8 mouse cellular contexts compared by ENCODE assay signal in the genomic region with DNA sequence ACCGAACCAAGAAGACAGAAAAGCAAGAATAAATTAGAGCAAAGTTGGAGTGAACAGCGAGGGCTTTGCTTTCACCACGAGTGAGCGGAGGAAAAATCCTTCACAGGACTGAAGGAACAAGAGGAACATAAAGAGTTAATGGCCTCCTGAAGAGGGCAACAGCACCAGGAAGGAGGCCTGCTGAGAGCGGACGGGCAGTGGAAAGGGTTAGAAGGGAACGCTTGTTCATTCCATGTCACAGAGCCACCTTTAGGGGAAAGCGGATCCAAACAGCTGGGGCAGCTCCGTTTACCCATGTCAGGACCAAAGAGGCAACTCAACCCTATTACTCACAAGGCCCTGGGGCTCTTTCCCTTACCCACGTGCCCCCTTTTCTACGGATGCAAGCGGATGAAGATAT. TPM values are rescaled to one million over a fixed set of nuclear protein-coding genes. Genes with fewer than 3 reads are reported as not detected.
DNase-seq lines count a peak whose midpoint lies in the region; TF ChIP-seq lines count a peak whose summit lies in the region.

No protein-coding gene starts in this region.

- WGBS in lung, adult 2 months: 62% methylated on average over 12 of the region's 12 CpGs

- H3K4me1 ChIP-seq in lung, adult 2 months (ENCODE audit: control insufficient read depth, insufficient read depth, low read length): peaks cover 12% of the 10 kb centered on the region

- DNase-seq in gastrocnemius, adult 2 months: peak; percentile 57
- DNase-seq in gastrocnemius, postnatal 4 days (ENCODE audit: low spot score in 2 of 2): no peak
- DNase-seq in lung, adult 2 months: peak; percentile 15
- DNase-seq in lung, adult 18-20 months: no peak
- DNase-seq in heart, postnatal 36 days: peak; percentile 9 to 11
- DNase-seq in lung, postnatal 4 days: peak; percentile 16 to 39
- no peak for DNase-seq in cerebellum, postnatal 14 days
- DNase-seq in left cerebral cortex, adult 2 months (ENCODE audit: extremely low spot score in 1 of 2, low spot score in 2 of 2): no peak

- no peak for TF ChIP-seq CTCF in gastrocnemius, adult 2 months (IDR thresholded peaks at IDR 0.05)
- TF ChIP-seq CTCF in lung, adult 2 months (IDR thresholded peaks at IDR 0.05; ENCODE audit: insufficient read depth, low read length): no peak
- TF ChIP-seq CTCF in left cerebral cortex, adult 2 months (IDR thresholded peaks at IDR 0.05): no peak

- peak overlapping the region; percentile 85 for H3K27ac ChIP-seq in gastrocnemius, adult 2 months
- no peak overlapping the region for H3K27ac ChIP-seq in left cerebral cortex, adult 2 months

- no peak overlapping the region for H3K4me3 ChIP-seq in gastrocnemius, adult 2 months
- H3K4me3 ChIP-seq in lung, adult 2 months (replicated peaks; ENCODE audit: extremely low read depth, low read depth, low read length): no peak overlapping the region
- H3K4me3 ChIP-seq in left cerebral cortex, adult 2 months: no peak overlapping the region

- intact Hi-C loops in gastrocnemius, adult 2 months (cut with DNase I): no loop called here
- intact Hi-C loops in heart, postnatal 36 days (cut with DNase I): loop anchor here (5.0 kb wide), 1 partner anchor 101 kb away; no protein-coding TSS in a partner anchor
- intact Hi-C loops in left cerebral cortex, adult 2 months (cut with DNase I): no loop called here

- TF ChIP-seq POLR2A in lung, adult 2 months (IDR thresholded peaks at IDR 0.05; ENCODE audit: borderline replicate concordance, extremely low read depth, low read depth, low read length): no peak

RNA-seq across cellular contexts. Expression of gene Slc38a4, which starts 54.3 kb away (rescaled TPM):
- 100 to 1,000 TPM; 142 to 248 TPM for total RNA-seq in gastrocnemius, adult 2 months (2021)
- 100 to 1,000 TPM; 153 to 185 TPM for total RNA-seq in gastrocnemius, postnatal 4 days (2021)
- polyA plus RNA-seq in lung, adult 2 months (2012; rRNA removed): 5.8 and 6.7 TPM in 2 replicates
- total RNA-seq in heart, postnatal 36 days (2021): 10 to 100 TPM; 10.1 TPM
- total RNA-seq in left cerebral cortex, adult 2 months (2021): 1 to 10 TPM in 1 of 2 experiments, under 1 TPM in 1; 0.87 to 1.2 TPM

Comparison
In these comparisons a context has a peak if more than half of its experiments do, and no peak if none do; other contexts are left out.
1. DNase-seq: peak in gastrocnemius, adult 2 months (single experiment), lung, adult 2 months (single experiment), heart, postnatal 36 days (2 of 2) and lung, postnatal 4 days (2 of 2); none in gastrocnemius, postnatal 4 days (0 of 2), lung, adult 18-20 months (0 of 2), cerebellum, postnatal 14 days (0 of 2) and left cerebral cortex, adult 2 months (0 of 2).
2. RNA of gene Slc38a4, which starts 54.3 kb away (total RNA-seq): 142 to 248 TPM in gastrocnemius, adult 2 months and 153 to 185 TPM in gastrocnemius, postnatal 4 days; 10.1 TPM in heart, postnatal 36 days and 0.87 to 1.2 TPM in left cerebral cortex, adult 2 months; every median in the first group is over 10 times any median in the second.